Mouse (Mus musculus): ENCODE results near the gene Xlr5b. TPM values are rescaled to one million over a fixed set of nuclear protein-coding genes. Genes with fewer than 3 reads are reported as not detected.

The Xlr5b gene
- polyA plus RNA-seq (2014; fragmentation: Illumina TruSeq; extraction: RNeasy Lipid Tissue Mini Kit (QIAGEN cat#74804); ENCODE audit: insufficient read depth, low read depth, low replicate concordance) = not detected

DNA sequence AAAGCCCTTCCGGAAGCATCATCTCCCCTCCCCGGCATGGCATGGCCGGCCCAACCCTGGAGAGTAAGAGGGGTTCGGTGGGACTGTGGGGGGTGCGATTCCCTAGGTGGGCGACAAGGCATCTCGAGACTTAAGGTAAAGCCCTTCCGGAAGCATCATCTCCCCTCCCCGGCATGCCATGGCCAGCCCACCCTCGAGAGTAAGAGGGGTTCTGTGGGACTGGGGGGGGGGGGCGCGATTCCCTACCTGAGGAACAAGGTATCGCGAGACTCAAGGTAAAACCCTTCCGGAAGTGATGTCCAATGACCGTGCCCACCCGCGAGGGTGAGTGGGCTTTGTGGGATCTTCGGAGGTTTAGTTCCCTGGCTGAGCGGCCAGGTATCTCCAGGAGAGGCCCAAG is at the start of gene Xlr5b:
Xlr5b (plus strand) TSS at position 301 of the 400 bp plus-strand sequence.

DNA sequence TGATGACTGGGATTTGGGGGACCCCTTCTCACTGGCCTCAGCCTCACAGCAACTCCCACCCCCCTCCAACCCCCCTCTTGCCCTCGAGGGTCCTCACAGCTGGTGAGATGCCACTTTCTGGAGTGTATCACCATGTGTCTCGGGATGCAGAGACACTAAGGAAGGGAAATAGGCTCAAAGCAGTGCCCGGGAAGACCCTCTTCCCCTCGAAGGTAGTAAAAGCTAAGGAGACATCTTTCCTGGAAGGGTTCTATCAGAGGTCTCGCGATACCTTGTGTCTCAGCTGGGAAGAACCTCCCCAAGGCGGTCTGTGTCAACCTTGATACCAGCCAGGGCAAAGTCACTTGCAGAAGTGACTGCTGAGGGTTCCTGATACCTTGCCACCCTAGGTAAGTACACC is 31.8 kb upstream of the Xlr5b start, which contains the start of gene Gm14685:
Gm14685 (plus strand) TSS at position 301 of the 400 bp plus-strand sequence.

DNA sequence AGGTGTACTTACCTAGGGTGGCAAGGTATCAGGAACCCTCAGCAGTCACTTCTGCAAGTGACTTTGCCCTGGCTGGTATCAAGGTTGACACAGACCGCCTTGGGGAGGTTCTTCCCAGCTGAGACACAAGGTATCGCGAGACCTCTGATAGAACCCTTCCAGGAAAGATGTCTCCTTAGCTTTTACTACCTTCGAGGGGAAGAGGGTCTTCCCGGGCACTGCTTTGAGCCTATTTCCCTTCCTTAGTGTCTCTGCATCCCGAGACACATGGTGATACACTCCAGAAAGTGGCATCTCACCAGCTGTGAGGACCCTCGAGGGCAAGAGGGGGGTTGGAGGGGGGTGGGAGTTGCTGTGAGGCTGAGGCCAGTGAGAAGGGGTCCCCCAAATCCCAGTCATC is 754 bp downstream of the Xlr5b start, which contains the start of gene DXBay18:
DXBay18 (minus strand) TSS at position 101 of the 400 bp plus-strand sequence.

DNA sequence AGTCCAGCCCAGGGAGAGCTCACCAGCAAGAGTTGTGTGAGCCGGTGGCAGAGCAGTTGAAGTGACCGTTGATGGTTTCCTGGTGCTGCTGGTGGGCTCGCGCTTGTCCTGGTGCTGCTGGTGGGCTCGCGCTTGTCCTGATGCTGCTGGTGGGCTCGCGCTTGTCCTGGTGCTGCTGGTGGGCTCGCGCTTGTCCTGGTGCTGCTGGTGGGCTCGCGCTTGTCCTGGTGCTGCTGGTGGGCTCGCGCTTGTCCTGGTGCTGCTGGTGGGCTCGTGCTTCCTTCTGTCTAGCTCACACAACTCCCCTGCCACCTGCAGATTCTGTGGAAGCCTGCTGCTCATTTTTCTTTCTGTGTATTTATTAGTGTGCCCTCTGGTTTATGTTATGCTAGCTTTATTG is 28.3 kb downstream of the Xlr5b start, which contains the start of gene Spin2d:
Spin2d (minus strand) TSS at position 101 of the 400 bp plus-strand sequence.

DNA sequence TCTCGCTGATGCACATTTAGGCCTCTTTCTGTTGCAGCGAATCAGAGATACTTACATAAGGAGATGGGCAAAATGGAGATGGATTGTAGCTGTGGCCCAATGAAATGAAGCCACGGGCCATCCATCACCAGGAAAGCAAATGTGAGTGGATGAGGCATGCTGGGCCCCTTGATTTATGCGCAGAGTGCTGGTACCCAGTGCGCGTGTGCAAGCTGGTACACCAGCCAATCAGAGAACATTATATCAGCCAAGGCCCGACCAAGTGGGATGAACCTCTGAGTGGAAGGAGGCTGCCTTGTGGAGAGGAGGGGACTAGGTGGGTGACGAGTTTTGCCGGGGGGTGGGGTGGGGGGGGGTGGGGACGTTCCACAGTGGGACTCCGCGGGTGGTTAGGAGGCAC is 43.3 kb downstream of the Xlr5b start, which contains the start of gene Xlr3b:
Xlr3b (plus strand) TSS at position 274 of the 400 bp plus-strand sequence.

Other genes with a start within 250 kb of the Xlr5b start
- gene Cetn2, start 230.4 kb upstream of the Xlr5b start, polyA plus RNA-seq (2014; fragmentation: Illumina TruSeq; extraction: RNeasy Lipid Tissue Mini Kit (QIAGEN cat#74804); ENCODE audit: insufficient read depth, low read depth, low replicate concordance) = 80.2 TPM
- gene Nsdhl, start 230.2 kb upstream of the Xlr5b start, polyA plus RNA-seq (2014; fragmentation: Illumina TruSeq; extraction: RNeasy Lipid Tissue Mini Kit (QIAGEN cat#74804); ENCODE audit: insufficient read depth, low read depth, low replicate concordance) = 14.0 TPM
- gene Zfp185, start 161.5 kb upstream of the Xlr5b start, polyA plus RNA-seq (2014; fragmentation: Illumina TruSeq; extraction: RNeasy Lipid Tissue Mini Kit (QIAGEN cat#74804); ENCODE audit: insufficient read depth, low read depth, low replicate concordance) = 4.2 TPM
- gene Pnma5, start 111.7 kb upstream of the Xlr5b start, polyA plus RNA-seq (2014; fragmentation: Illumina TruSeq; extraction: RNeasy Lipid Tissue Mini Kit (QIAGEN cat#74804); ENCODE audit: insufficient read depth, low read depth, low replicate concordance) = not detected
- gene Pnma3, start 84.0 kb upstream of the Xlr5b start, polyA plus RNA-seq (2014; fragmentation: Illumina TruSeq; extraction: RNeasy Lipid Tissue Mini Kit (QIAGEN cat#74804); ENCODE audit: insufficient read depth, low read depth, low replicate concordance) = not detected
- gene Xlr4a, start 66.3 kb upstream of the Xlr5b start, polyA plus RNA-seq (2014; fragmentation: Illumina TruSeq; extraction: RNeasy Lipid Tissue Mini Kit (QIAGEN cat#74804); ENCODE audit: insufficient read depth, low read depth, low replicate concordance) = 2.3 TPM
- gene Xlr3a, start 51.7 kb upstream of the Xlr5b start, polyA plus RNA-seq (2014; fragmentation: Illumina TruSeq; extraction: RNeasy Lipid Tissue Mini Kit (QIAGEN cat#74804); ENCODE audit: insufficient read depth, low read depth, low replicate concordance) = 0.30 TPM
- gene Gm14685, start 31.7 kb upstream of the Xlr5b start, polyA plus RNA-seq (2014; fragmentation: Illumina TruSeq; extraction: RNeasy Lipid Tissue Mini Kit (QIAGEN cat#74804); ENCODE audit: insufficient read depth, low read depth, low replicate concordance) = not detected
- gene DXBay18, start 654 bp downstream of the Xlr5b start, polyA plus RNA-seq (2014; fragmentation: Illumina TruSeq; extraction: RNeasy Lipid Tissue Mini Kit (QIAGEN cat#74804); ENCODE audit: insufficient read depth, low read depth, low replicate concordance) = 0.70 TPM
- gene Spin2d, start 28.2 kb downstream of the Xlr5b start, polyA plus RNA-seq (2014; fragmentation: Illumina TruSeq; extraction: RNeasy Lipid Tissue Mini Kit (QIAGEN cat#74804); ENCODE audit: insufficient read depth, low read depth, low replicate concordance) = not detected
- gene Xlr3b, start 43.4 kb downstream of the Xlr5b start, polyA plus RNA-seq (2014; fragmentation: Illumina TruSeq; extraction: RNeasy Lipid Tissue Mini Kit (QIAGEN cat#74804); ENCODE audit: insufficient read depth, low read depth, low replicate concordance) = 1.1 TPM
- 3.0 TPM for gene Xlr4b, start 65.5 kb downstream of the Xlr5b start, polyA plus RNA-seq (2014; fragmentation: Illumina TruSeq; extraction: RNeasy Lipid Tissue Mini Kit (QIAGEN cat#74804); ENCODE audit: insufficient read depth, low read depth, low replicate concordance)
- 6.4 TPM for gene F8a, start 79.5 kb downstream of the Xlr5b start, polyA plus RNA-seq (2014; fragmentation: Illumina TruSeq; extraction: RNeasy Lipid Tissue Mini Kit (QIAGEN cat#74804); ENCODE audit: insufficient read depth, low read depth, low replicate concordance)
- gene Xlr4c, start 94.3 kb downstream of the Xlr5b start, polyA plus RNA-seq (2014; fragmentation: Illumina TruSeq; extraction: RNeasy Lipid Tissue Mini Kit (QIAGEN cat#74804); ENCODE audit: insufficient read depth, low read depth, low replicate concordance) = 1.5 TPM
- not detected for gene Xlr3c, start 116.6 kb downstream of the Xlr5b start, polyA plus RNA-seq (2014; fragmentation: Illumina TruSeq; extraction: RNeasy Lipid Tissue Mini Kit (QIAGEN cat#74804); ENCODE audit: insufficient read depth, low read depth, low replicate concordance)
- not detected for gene Xlr5a, start 144.2 kb downstream of the Xlr5b start, polyA plus RNA-seq (2014; fragmentation: Illumina TruSeq; extraction: RNeasy Lipid Tissue Mini Kit (QIAGEN cat#74804); ENCODE audit: insufficient read depth, low read depth, low replicate concordance)
- gene Xlr5c, start 144.2 kb downstream of the Xlr5b start, polyA plus RNA-seq (2014; fragmentation: Illumina TruSeq; extraction: RNeasy Lipid Tissue Mini Kit (QIAGEN cat#74804); ENCODE audit: insufficient read depth, low read depth, low replicate concordance) = not detected
- not detected for gene Gm45015, start 188.0 kb downstream of the Xlr5b start, polyA plus RNA-seq (2014; fragmentation: Illumina TruSeq; extraction: RNeasy Lipid Tissue Mini Kit (QIAGEN cat#74804); ENCODE audit: insufficient read depth, low read depth, low replicate concordance)
- gene Zfp275, start 193.8 kb downstream of the Xlr5b start, polyA plus RNA-seq (2014; fragmentation: Illumina TruSeq; extraction: RNeasy Lipid Tissue Mini Kit (QIAGEN cat#74804); ENCODE audit: insufficient read depth, low read depth, low replicate concordance) = 4.8 TPM
- gene Gm18336, start 249.9 kb downstream of the Xlr5b start, polyA plus RNA-seq (2014; fragmentation: Illumina TruSeq; extraction: RNeasy Lipid Tissue Mini Kit (QIAGEN cat#74804); ENCODE audit: insufficient read depth, low read depth, low replicate concordance) = not detected